Mouse (Mus musculus) heart, embryonic 16.5 days (tissue): ENCODE results near the gene Lekr1. TPM values are rescaled to one million over a fixed set of nuclear protein-coding genes. Genes with fewer than 3 reads are reported as not detected.

Experiments
- ATAC-seq: fragments of 200-750 bp; cut with Nextera tagmentation; replicated peaks from 2 replicates; pipeline ENCODE4 v1.8.0; 2017; ENCODE audit warnings: moderate number of reproducible peaks; ENCODE audit not compliant: insufficient read depth, low FRiP score; ENCODE audit errors: extremely low read depth
- H3K27ac ChIP-seq: fragments of 300-500 bp; sonication (generic); 2 replicates; pipeline ENCODE4 v1.5.1; 2014; ENCODE audit warnings: mild to moderate bottlenecking, low read length, control low read depth, moderate library complexity
- H3K27me3 ChIP-seq: fragments of 300-500 bp; sonication (generic); 2 replicates; pipeline ENCODE4 v1.6.1; 2014; ENCODE audit warnings: low read length, mixed read lengths; ENCODE audit not compliant: control insufficient read depth, insufficient read depth
- H3K36me3 ChIP-seq: fragments of 300-500 bp; sonication (generic); 2 replicates; pipeline ENCODE4 v1.6.1; 2014; ENCODE audit not compliant: control insufficient read depth, insufficient read depth
- H3K4me1 ChIP-seq: fragments of 300-500 bp; sonication (generic); 2 replicates; pipeline ENCODE4 v1.6.1; 2014; ENCODE audit warnings: low read length, mixed read lengths; ENCODE audit not compliant: control insufficient read depth, insufficient read depth
- H3K4me2 ChIP-seq: fragments of 300-500 bp; sonication (generic); 2 replicates; pipeline ENCODE4 v1.6.1; 2014; ENCODE audit warnings: low read depth, mild to moderate bottlenecking, control low read depth, low read length
- H3K4me3 ChIP-seq: fragments of 300-500 bp; sonication (generic); 2 replicates; pipeline ENCODE4 v1.5.1; 2014; ENCODE audit warnings: mild to moderate bottlenecking, control low read depth, low read length
- H3K9ac ChIP-seq: fragments of 300-500 bp; sonication (generic); 2 replicates; pipeline ENCODE4 v1.6.1; 2014; ENCODE audit warnings: low read length, control low read depth
- H3K9me3 ChIP-seq: fragments of 300-500 bp; sonication (generic); replicated peaks from 2 replicates; pipeline ENCODE4 v1.6.1; 2016; ENCODE audit warnings: low read length; ENCODE audit not compliant: control insufficient read depth
- WGBS: fragments of 180-500 bp; shearing (Covaris S2); extraction: QIAGEN DNeasy Blood & Tissue Kit; methylation state at CpG from one replicate; pipeline ENCODE4 v1.1.7; 2014; 5-methylcytosine and 5-hydroxymethylcytosine counted together
- polyA plus RNA-seq: library from polyadenylated mRNA; unstranded; fragments of >200 nt; fragmentation: Nextera tagmentation; extraction: Ambion mirVana; gene quantifications from 2 replicates; pipeline ENCODE4 v1.2.1, GENCODE M21; 2015

Lekr1 gene
- 5.7 and 7.1 TPM in 2 replicates for polyA plus RNA-seq

- peak within 1 kb of the TSS; percentile 89 for H3K4me2 ChIP-seq
- peak within 1 kb of the TSS; percentile 68 for H3K27ac ChIP-seq
- H3K9me3 ChIP-seq: no peaks in the 10 kb centered on the region
- H3K4me1 ChIP-seq: peaks cover 10% of the 10 kb centered on the region
- peak within 1 kb of the TSS; percentile 86 for H3K4me3 ChIP-seq
- H3K9ac ChIP-seq: peak within 1 kb of the TSS; percentile 87
- peak; percentile 86 for ATAC-seq
- no peaks in the 10 kb centered on the region for H3K27me3 ChIP-seq
- 1% methylated on average over 73 of the region's 73 CpGs for WGBS
- H3K36me3 ChIP-seq: no peaks in the 10 kb centered on the region
These were observed at the start of gene Lekr1 for GRCm38 (mm10) chr3:65665977-65666766. Gene Lekr1 (plus strand): TSS chr3:65666228.

GRCm38 (mm10) chr3:65617507-65617906 lies 48.5 kb upstream of the Lekr1 start:
- no peaks in the 10 kb centered on the region for H3K36me3 ChIP-seq
- H3K9ac ChIP-seq: no peak overlapping the region
- no peaks in the 10 kb centered on the region for H3K27me3 ChIP-seq
- WGBS: 40% methylated on average over 5 of the region's 5 CpGs
- no peak overlapping the region for H3K4me3 ChIP-seq
- no peak overlapping the region for H3K4me2 ChIP-seq
- H3K4me1 ChIP-seq: no peaks in the 10 kb centered on the region
- H3K27ac ChIP-seq: no peak overlapping the region
- no peak for ATAC-seq
- H3K9me3 ChIP-seq: no peaks in the 10 kb centered on the region

- no peak overlapping the region for H3K9ac ChIP-seq
- no peaks in the 10 kb centered on the region for H3K4me1 ChIP-seq
- no peaks in the 10 kb centered on the region for H3K9me3 ChIP-seq
- H3K4me3 ChIP-seq: no peak overlapping the region
- H3K27me3 ChIP-seq: no peaks in the 10 kb centered on the region
- ATAC-seq: no peak
- WGBS: 76% methylated on average over 4 of the region's 4 CpGs
- no peaks in the 10 kb centered on the region for H3K36me3 ChIP-seq
- no peak overlapping the region for H3K4me2 ChIP-seq
- H3K27ac ChIP-seq: no peak overlapping the region
These were observed 46.7 kb upstream of the Lekr1 start for GRCm38 (mm10) chr3:65619340-65619739.

GRCm38 (mm10) chr3:65623057-65623456 lies 43.0 kb upstream of the Lekr1 start:
- 96% methylated on average over 6 of the region's 6 CpGs for WGBS
- Histone ChIP-seq H3K36me3 (no peaks in the 10 kb centered on the region), H3K4me2 (no peak overlapping the region), H3K9ac (no peak overlapping the region), H3K4me1 (no peaks in the 10 kb centered on the region), H3K27me3 (no peaks in the 10 kb centered on the region), H3K4me3 (no peak overlapping the region), H3K27ac (no peak overlapping the region), H3K9me3 (no peaks in the 10 kb centered on the region)
- no peak for ATAC-seq

GRCm38 (mm10) chr3:65625496-65626289 lies 40.3 kb upstream of the Lekr1 start:
- no peaks in the 10 kb centered on the region for H3K36me3 ChIP-seq
- H3K9me3 ChIP-seq: no peaks in the 10 kb centered on the region
- no peaks in the 10 kb centered on the region for H3K27me3 ChIP-seq
- H3K9ac ChIP-seq: no peak overlapping the region
- no peaks in the 10 kb centered on the region for H3K4me1 ChIP-seq
- ATAC-seq: no peak
- 59% methylated on average over 8 of the region's 8 CpGs for WGBS
- no peak overlapping the region for H3K27ac ChIP-seq
- no peak overlapping the region for H3K4me3 ChIP-seq
- H3K4me2 ChIP-seq: no peak overlapping the region

- Histone ChIP-seq H3K9me3 (no peaks in the 10 kb centered on the region), H3K9ac (no peak overlapping the region), H3K4me2 (no peak overlapping the region), H3K27me3 (no peaks in the 10 kb centered on the region), H3K4me3 (no peak overlapping the region), H3K27ac (no peak overlapping the region), H3K4me1 (no peaks in the 10 kb centered on the region), H3K36me3 (no peaks in the 10 kb centered on the region)
- 79% methylated on average over 7 of the region's 7 CpGs for WGBS
- ATAC-seq: no peak
These were observed 39.6 kb upstream of the Lekr1 start for GRCm38 (mm10) chr3:65626290-65626914.

- Histone ChIP-seq H3K4me3 (no peak overlapping the region), H3K4me1 (no peaks in the 10 kb centered on the region), H3K27ac (no peak overlapping the region), H3K36me3 (no peaks in the 10 kb centered on the region), H3K27me3 (no peaks in the 10 kb centered on the region), H3K9me3 (no peaks in the 10 kb centered on the region), H3K4me2 (no peak overlapping the region), H3K9ac (no peak overlapping the region)
- ATAC-seq: no peak
- 82% methylated on average over 6 of the region's 6 CpGs for WGBS
These were observed 38.9 kb upstream of the Lekr1 start for GRCm38 (mm10) chr3:65627021-65627706.

- H3K27me3 ChIP-seq: no peaks in the 10 kb centered on the region
- no peaks in the 10 kb centered on the region for H3K4me1 ChIP-seq
- H3K27ac ChIP-seq: no peak overlapping the region
- no peaks in the 10 kb centered on the region for H3K9me3 ChIP-seq
- H3K36me3 ChIP-seq: no peaks in the 10 kb centered on the region
- no peak overlapping the region for H3K4me3 ChIP-seq
- H3K9ac ChIP-seq: no peak overlapping the region
- no peak for ATAC-seq
- H3K4me2 ChIP-seq: no peak overlapping the region
- 88% methylated on average over 2 of the region's 2 CpGs for WGBS
These were observed 38.4 kb upstream of the Lekr1 start for GRCm38 (mm10) chr3:65627707-65628028.
